Mouse (Mus musculus): ENCODE data around the gene Robo2.
"Not testable (repeated sequence)": the region's sequence is repeated elsewhere in the genome, so short reads cannot be mapped to it uniquely, and the experiment has no call there.

Gene Robo2

DNA sequence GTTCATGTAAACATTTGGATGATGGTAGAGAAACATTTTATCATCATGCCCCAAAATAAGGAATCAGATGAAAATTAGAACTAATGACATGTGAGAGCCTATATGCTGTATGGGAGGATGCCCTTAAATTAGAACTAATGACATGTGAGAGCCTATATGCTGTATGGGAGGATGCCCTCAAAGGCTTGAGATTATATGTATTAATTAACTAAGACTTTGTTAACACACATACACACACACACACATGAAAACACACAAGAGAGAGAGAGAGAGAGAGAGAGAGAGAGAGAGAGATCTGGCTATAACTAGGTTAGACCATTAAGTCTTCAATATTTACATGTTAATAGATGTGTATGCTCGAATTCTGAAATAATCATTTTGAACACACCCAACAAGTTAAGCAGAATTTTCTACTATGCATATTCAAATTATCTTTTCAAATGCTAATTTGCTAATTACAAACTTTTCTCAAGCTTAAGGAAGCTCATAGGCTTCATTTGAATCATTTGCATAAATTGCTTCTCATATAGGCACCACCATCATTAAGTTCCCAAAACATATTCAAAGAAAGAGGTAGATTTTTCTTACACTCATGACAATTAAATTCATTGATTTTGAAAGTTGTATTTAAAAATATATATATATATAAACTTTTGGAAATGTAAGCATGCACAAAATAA, 211.5 kb downstream of the Robo2 start:
- no peak for DNase-seq

DNA sequence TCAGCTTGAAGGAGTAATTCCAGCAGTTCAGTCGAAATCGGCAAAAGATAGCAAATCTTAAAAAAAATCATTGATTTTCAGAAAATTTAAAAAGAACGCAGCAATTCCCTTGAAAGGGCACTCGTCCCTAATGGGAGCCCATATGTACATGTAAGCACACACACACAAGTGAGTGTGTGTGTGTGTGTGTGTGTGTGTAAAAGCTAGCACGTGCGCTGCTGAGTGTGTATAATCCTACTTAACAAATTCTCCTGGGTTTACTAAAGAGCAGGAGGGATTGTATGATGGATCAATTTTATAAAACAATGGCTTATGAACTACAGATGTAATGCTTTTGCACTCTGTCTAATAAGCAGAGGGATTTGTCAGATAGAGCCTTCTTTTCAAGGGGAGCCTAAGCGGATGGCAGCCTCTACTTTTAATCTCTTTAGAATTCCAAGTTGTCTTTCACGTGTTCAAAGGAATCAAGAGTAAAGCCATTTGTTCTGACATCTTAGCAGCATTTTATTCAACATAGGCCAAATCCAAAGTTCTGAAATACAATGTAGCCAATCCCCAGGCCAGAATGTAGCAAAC, 218.6 kb downstream of the Robo2 start:
- DNase-seq = no peak

DNA sequence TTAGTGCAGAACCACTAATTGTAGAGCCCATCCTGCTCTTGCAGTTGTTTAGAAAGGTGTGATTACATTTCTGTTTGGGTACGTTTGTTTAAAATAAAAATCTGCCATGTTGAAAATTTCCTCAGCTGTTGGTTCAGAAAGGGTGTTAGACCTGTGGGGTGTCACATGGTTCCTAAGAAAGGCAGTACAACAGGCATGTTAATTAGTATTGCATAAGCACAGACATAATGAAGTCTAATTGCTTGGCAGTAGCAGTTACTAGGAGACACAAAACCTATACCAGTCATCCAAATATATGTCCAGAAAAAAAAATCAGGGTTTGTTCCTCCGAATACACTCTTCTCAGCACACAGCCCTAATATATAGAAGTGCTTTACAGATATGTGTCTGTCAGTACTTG, 220.0 kb downstream of the Robo2 start:
- no peak for DNase-seq

DNA sequence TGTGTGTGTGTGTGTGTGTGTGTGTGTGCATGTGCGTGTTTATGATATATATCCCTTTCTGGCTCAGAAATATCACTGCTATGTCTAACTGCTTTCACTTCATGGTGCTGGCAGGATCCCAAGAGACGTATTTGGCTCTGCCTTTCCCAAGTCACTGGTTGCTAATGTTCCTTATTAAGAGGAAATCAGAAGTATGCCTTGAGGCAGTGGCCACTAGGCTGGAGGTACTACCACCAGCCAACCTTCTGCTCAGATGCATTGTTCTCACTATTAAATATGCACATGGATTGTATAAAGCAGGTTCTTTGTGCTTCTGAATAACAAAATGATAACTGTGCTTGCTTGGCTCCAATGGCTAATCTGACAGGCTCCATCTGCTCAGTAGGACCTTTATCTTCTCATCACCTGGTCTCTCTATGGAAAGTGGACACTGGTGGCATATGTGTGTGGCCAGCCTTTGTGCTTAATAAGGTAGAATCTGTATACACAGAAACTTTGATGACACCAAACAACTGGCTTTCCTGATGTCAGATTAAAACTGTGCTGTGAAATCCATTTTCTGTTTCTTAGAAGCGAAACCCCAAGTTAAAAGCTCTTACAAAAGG, 229.0 kb downstream of the Robo2 start:
- peak; percentile 9 for DNase-seq

DNA sequence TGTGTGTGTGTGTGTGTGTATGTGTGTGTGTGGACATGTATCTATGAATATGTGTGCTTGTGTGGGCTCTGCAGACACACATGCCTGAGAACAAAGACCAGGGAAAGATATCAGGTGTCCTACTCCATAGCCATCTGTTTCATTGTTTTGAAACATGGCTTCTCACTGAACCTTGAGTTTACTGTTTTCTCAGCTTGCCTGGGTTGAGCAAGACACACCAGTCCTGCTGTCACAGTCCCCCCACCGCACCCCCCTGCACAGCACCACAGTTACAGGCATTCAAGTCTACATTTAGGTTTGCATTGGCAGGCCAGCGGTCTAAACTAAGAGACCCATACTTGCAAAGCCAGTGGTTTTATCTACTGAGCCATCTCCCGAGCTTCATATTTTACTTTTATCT, 239.0 kb downstream of the Robo2 start:
- DNase-seq = no peak

DNA sequence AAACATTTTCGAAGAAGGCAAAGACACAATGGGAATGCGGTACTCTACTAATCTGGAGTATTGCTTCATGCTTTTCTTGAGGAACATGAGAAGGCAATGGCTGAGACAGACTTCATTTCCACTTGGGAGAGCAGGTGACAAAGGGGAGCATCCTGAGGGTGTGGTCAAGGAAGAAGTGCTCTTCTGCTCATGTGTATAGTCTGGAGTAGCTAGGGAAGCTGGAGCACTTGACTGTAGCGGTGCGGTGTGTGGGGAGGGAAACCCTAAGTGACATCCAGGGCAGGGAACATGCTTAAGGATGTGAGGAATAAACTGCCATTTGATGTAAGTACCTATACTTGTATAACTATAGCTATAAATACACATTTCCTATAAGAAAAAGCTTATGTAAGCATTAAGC, 242.0 kb downstream of the Robo2 start:
- no peak for DNase-seq

DNA sequence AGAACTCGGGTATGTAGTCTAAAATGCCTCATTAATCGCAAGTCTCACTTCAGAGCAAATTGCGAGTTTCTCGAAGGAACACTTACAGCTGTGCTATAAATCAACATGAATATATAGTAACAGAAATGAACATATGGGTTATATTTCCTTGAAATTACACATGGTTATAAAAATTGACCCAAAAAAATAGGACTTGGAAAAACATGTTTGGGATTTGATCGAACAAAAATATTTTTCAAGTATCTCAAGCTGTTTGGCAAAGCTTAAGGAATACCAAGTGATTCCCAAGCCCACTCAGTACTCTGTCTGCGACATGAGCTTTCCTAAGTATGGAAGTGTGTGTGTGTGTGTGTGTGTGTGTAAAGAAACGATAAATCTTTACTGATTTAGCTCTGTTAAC, 242.5 kb downstream of the Robo2 start:
- DNase-seq = no peak

DNA sequence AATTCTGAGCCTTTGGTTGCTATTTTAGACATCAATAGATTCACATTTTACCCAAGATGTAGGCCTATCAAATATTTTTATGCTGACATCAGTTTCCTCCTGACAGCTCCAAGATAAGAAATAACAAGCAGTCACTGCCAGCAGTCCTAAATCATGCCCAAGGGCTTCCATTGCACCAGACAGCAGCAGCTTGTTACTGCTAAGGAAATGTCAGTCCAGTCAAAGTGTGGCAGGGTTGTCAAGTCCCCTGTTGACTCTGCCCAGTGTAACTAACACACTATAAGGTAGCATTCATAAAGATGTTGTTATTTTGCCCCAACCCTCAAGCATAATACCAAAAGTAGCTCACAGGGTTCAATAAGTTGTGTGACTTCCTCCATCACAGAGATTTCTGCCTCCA, 243.8 kb downstream of the Robo2 start:
- DNase-seq = no peak

DNA sequence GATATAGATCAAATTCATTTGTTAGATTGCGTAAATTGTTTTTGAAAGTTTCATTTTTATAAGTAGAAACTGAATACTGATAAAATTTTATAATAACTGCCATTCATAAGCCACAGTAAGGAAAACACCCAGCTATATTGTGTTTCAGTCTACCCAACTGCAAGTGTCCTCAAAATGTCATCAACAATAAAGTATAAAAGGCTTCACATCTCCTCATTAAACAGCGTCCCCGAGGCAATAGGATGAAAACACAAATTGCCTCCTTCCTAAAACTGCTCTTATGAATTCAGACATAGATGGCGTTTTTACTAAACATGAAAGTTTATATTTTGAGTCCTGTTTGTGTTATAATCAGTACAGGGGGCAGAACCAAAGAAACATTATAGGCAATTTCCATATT, 249.6 kb downstream of the Robo2 start:
- no peak for DNase-seq

DNA sequence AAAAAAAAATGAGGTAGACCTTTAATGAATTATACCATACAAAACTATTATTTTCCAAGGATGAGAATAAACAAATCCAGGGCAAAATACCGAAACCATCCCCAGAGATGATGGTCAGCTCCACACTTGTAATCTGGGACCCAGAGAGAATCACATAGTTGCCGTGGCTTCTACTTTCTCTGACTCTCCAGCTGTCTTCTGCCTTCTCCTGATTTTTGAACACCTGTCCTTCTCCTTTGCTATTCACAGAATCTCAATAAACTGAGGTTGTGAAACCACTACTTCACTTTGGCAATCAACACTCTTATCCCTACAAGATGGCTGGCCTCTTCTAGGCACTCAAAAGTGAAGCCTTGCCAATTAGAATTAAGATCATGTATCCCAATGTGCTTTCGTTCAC, 252.4 kb downstream of the Robo2 start:
- DNase-seq = no peak

DNA sequence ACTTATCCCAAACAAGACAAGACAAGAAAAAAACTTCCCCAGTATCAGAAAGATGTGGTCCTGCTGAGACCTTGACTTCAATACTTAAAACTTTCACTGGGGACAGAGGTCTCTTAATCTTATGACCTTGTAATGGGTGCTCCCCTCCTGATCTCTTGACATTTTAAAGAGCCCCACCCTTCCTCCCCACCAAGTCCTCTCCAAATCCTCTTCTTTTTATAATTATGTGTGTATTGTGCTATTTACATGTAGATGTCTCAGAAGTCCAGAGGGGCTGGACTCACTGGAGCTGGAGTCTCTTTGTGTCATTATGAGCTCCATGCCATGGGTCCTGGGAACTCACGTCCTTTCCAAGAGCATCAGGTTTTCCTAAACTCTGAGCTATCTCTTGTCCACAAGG, 275.4 kb downstream of the Robo2 start:
- DNase-seq = no peak

DNA sequence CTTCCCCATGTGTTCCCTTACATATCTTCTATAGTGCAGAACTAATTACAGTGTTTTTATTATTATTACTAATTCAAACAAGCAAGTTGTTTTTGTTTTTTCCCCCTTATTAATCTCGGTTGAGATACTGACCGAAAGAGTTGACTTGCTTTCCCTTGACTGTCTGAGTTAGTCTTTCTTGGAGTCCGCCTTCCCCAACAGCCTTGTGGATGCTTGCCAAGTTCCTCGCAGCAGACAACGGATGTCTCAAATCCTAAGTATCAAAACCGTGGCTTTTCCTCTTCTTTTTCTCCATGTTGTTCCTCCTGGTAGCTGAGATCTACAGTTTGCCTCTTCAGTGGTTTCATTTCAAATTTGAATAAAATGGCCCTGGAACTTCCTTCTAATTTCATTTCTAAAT, 278.8 kb downstream of the Robo2 start:
- peak; percentile 59 for DNase-seq

DNA sequence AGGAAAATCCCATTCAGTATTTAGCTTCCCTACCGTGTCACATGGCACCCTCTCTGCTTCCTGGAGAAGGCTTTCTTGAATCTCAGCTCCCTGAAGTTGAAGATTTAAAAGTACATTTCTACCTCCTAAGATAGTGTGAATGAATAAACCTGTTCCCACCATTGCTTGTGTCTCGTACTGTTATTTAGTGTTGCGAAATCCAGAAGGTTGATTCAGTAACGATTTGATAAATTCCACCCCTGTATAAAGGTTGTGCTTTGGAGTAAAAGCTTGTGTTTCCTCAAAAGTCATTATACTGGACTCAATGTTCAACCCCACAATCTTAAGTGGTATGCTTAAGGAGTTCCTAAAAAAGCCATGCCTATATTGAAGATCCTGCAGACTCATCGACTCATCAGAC, 280.3 kb downstream of the Robo2 start:
- DNase-seq = no peak

DNA sequence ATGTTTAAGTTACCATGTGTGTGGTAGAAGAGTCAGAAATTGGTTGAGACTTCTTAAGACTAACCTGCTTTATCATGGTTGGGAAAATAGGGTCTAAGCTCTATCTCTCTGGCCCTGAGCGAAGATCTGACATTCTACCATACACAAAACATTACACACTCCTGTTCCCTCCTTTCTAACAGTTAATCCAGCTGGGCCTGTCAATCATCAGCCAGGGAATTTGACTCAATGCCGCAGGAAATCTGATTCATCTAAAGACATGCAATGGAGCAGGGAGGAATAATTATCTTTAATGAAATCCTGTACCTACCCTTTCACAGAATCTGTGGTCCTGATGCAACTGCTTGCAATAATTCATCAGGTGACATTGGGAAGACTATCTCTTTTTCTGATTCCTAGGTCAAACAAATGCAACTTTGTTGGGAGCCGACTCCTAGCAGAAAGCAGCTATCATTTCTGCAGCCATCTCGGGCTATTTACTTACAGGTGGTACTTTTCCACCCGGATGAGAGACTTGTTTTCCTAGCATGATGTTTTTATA, 283.1 kb downstream of the Robo2 start:
- no peak for DNase-seq

DNA sequence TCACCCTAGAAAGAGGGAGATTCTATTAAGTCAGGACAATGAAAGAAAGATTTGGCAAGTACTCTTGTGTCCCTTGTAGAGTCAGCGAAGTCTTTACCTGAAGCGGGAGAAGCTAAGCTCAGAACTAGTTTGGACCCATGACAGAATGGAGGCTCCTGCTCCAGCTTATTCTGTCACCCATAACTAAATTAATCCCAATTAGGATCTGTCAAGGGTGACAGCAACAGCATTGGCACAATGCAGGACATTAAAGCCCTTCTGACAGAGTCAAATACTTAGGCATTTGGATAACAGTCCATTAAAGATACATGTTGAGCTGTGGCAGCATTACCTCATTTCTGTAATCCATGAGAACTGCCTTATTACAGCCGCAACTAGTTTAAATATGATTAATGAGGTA, 298.5 kb downstream of the Robo2 start:
- no peak for DNase-seq

DNA sequence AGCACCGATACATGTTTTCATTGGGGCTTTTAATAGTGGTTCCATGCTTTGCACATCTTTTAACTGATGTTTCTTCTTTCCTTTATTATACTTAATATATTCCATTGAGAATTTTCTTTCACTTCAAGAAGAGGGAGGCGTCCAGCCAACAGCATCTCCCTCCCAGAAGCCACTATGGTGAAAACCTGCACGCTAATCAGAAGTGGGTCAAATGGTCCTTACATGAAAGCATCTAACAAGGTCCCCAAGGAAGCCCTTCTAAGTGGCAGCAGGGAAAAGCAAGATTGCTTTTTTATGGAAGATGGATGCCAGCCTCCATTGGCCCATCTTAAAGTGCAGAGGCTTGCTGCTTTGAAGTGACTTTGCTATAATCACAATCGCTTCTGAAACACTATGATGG, 300.5 kb downstream of the Robo2 start:
- DNase-seq = no peak

DNA sequence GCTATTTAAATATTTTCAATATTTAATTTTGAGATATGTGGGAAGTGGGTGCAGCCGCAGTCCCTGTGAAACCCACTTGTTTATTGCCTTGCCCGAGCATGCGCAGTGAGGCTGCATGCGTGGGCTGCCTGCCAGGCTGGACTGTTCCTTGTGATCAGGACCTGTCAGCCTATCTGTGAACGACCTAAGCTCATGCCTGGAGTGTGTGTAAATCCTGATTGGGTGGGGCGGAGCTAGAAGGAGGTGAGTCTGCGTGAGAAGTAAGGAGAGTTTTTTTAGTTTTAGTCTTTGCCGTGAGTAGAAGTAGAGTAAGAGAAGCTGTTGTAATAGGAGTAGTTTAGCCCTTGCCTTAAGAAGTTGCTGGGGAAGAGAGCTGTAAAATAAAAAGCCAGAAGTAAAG, 307.2 kb downstream of the Robo2 start:
- DNase-seq = not testable (repeated sequence)

DNA sequence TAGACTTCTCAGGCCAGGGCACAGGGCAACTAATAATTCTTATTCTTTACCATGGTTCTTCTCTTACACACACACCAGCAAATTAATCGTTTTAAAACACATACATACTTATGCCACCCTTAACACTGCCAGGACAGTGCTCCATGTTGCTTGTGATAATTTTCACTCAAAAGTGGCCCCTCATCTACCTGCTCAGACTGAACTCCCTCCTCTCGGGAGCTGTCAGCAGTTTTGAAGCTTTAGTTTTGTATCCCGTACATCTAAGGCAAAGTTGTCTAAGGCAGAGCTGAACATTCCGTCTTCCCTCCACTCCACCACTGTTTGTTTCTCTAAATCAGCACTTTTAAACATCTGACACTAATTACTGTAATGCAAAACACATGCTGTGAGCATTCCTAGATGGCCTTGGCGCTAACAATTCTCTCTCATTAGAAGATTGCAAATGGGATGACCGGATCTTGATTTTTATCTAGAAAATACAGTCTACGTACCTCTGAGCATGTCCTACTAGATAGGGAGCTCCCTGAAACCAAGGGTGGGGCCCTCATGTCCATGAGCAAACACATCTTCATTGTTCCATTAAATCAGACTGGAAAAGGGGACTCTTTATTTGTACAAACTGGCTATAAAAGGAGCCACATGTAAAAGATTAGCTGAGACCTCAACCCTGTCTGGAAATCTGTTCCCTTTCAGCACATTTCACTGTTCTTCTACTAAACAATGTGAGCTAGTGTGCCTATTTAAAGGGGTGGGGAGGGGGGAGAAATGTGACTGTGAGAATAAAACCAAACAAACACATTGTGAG, 318.4 kb downstream of the Robo2 start:
- peak; percentile 33 for DNase-seq

DNA sequence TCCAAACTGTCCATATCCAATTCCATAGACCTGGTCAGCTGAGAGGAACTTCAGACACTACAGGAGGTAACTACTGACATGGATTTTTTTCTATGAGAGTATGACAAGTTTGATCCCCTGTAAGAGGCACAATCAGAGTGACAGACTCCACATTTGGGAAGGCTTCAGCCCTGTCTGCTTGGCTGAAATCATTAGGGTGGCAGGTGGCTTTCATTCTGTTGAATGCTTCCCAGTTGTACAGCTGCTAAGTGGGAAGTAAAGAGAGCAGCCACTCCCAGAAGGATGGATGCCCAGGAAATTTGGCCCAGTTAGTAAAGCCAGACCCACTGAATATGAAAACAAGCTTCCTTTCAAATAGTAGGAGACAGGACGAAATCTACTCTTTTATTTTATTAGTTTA, 321.7 kb downstream of the Robo2 start:
- no peak for DNase-seq

DNA sequence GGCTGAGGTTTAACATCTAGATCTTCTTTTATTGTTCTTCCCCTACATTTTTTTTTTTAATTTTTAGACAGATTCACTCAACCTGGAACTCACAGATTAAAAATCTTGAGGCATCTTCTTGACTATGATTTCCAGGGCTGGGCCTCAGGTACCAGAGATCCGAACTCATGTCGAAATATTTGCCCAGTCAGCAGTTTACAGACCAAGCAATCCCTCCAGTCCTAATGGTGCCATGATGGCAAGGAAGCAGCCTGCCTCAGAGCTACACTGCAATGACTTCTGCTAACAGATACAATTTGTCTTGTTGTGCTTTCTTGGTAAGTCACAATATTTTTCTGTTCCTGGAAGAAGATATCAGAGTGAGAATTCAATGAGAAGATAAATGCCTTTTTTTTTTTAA, 327.4 kb downstream of the Robo2 start:
- no peak for DNase-seq

DNA sequence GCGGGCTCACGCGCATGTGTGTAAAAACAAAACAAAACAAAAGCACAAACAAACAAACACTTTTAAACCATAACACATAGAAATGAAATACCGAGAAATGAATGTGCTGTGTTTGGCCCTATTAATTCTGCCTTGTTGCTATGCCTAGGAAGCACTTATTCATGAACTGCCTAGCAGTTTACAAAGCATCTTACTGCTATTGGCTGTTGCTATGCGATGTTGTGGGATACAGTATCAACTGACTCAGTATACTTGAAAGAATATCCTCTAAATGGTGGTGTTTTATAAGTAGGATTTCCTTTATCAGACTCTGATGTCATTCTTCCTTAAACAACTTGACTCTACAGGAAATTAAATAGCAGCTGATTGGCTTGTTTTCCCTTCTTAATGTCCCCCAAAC, 339.0 kb downstream of the Robo2 start:
- DNase-seq = no peak

DNA sequence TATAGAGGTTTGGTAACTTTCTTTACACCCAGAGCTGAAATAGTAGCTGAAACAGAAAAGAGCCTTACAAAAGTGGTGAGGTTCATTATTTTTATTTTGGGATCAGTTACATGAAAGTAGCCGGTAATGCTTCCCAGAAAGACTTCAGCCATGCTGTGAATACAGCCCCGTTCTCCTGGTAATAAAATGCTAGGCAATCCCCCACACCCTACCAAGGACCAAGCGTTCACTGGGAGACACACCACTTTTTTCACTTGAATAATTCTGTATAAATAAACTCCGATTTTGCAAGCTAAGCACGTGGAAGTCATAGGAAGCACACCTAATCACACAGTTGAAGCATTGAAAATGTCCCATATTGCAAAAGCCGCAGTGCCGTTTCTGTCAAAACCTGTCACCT, 341.0 kb downstream of the Robo2 start:
- no peak for DNase-seq

DNA sequence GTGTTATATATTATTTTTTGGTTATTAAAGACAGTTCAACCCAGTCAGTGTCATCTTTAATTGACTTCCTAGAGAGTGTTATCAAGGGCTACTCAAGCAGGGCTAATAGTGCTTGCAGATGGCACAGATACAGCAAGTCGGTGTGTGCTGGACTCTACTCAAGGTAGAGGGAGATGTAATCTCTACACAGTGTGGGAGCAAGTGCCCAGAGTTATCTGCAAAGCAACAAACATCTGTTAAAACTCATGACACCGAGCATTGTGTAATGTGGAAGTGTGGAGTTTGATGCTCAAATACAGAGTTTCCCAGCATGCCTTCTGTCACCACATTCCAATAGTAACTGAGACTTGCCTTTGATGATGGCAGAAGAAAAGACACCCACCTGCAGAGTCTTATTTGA, 345.7 kb downstream of the Robo2 start:
- no peak for DNase-seq

DNA sequence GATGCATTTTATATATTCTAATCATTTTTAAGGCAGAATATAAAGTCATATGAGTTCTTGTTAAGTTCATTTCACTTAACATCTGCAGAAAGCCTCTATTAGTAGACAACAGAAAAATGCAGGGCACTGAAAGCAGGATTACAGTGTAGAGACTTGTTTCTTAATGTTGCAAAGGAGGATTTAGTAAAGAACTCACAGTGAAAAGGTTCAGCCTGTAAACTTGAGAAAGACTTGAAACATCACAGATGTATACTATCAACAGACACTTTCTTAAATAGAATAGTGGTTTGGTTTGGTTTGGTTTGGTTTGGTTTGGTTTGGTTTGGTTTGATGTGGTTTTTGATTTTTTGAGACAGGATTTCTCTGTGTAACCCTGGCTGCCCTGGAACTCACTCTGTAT, 349.7 kb downstream of the Robo2 start:
- no peak for DNase-seq

Data from kidney, postnatal 14 days (tissue).